In the genomic region with DNA sequence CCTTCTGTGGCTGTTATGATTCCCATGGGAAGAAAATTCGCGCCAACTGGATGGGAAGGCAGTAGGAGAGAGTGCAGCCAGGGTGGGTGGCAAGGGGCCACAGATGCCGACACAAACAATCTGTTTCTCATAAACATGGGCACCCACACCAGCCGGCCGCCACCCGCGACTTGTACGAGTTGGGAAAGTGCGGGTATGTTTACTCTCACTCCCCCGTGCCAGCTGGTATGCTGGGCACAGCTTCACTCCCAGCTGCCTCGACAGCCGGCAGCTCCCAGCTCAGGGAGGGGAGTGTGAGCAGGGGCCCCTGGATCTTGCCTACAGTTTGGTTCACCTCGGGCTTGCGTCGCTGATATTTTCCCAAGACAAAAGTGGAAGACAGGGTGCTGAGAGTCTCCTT, we compare ENCODE assay signal across 13 mouse cellular contexts. TPM values are rescaled to one million over a fixed set of nuclear protein-coding genes. Genes with fewer than 3 reads are reported as not detected.
DNase-seq lines count a peak whose midpoint lies in the region; TF ChIP-seq lines count a peak whose summit lies in the region.
"Had no signal": no experiment of that assay in that cellular context is flagged by ENCODE, and none has a peak within 500 bp of the region (broad histone marks: within the 10 kb centered on the region; RNA-seq: fewer than 3 reads in every experiment).

No protein-coding gene starts in this region.

- DNase-seq in cerebellum, postnatal 10 days = peak; percentile 76 to 84
- no peak for DNase-seq in cerebellum, adult 2 months
- DNase-seq in ovary, postnatal 36 days (ENCODE audit: low spot score) = peak; percentile 19
- DNase-seq in ovary, postnatal 10 days (ENCODE audit: low spot score) = no peak
- DNase-seq in left cerebral cortex, adult 9 months (ENCODE audit: low spot score in 2 of 2) = peak; percentile 52 to 91
- DNase-seq in urinary bladder, adult 2 months (ENCODE audit: low spot score) = no peak
- no peak for DNase-seq in limb, embryonic 10.5 days (ENCODE audit: low spot score)
- no peak for DNase-seq in urinary bladder, postnatal 10 days (ENCODE audit: low spot score)
- DNase-seq: B cell, adult 2 months; lung, embryonic 14.5 days; spleen, adult 18-20 months had no signal

- H3K4me3 ChIP-seq in cerebellum, adult 2 months (replicated peaks; ENCODE audit: insufficient read depth, low read depth, low read length) = no peak overlapping the region
- no peak overlapping the region for H3K4me3 ChIP-seq in limb, embryonic 10.5 days
- H3K4me3 ChIP-seq: embryonic facial prominence, embryonic 13.5 days; heart, embryonic 13.5 days had no signal

- no peaks in the 10 kb centered on the region for H3K9me3 ChIP-seq in limb, embryonic 10.5 days (replicated peaks)
- H3K9me3 ChIP-seq: embryonic facial prominence, embryonic 13.5 days; heart, embryonic 13.5 days had no signal

- peaks cover 8% of the 10 kb centered on the region for H3K4me1 ChIP-seq in cerebellum, adult 2 months (ENCODE audit: control insufficient read depth, insufficient read depth, low read length)
- H3K4me1 ChIP-seq in limb, embryonic 10.5 days = peaks cover 7% of the 10 kb centered on the region; the same call in 1 of the 2 replicates

- H3K27ac ChIP-seq in cerebellum, adult 2 months (ENCODE audit: insufficient read depth, low read length) = no peak overlapping the region
- H3K27ac ChIP-seq in limb, embryonic 10.5 days = no peak overlapping the region
- H3K27ac ChIP-seq: embryonic facial prominence, embryonic 13.5 days; heart, embryonic 13.5 days had no signal

- TF ChIP-seq CTCF in cerebellum, adult 2 months (IDR thresholded peaks at IDR 0.05; ENCODE audit: borderline replicate concordance, insufficient read depth, low read depth, low read length) = no peak

- no peaks in the 10 kb centered on the region for H3K36me3 ChIP-seq in limb, embryonic 10.5 days
- H3K36me3 ChIP-seq: embryonic facial prominence, embryonic 13.5 days; heart, embryonic 13.5 days had no signal

- no peaks in the 10 kb centered on the region for H3K27me3 ChIP-seq in cerebellum, adult 2 months (ENCODE audit: control insufficient read depth, insufficient read depth, low read length)
- H3K27me3 ChIP-seq in limb, embryonic 10.5 days (ENCODE audit: low read depth, poor library complexity, severe bottlenecking) = peaks cover 90% of the 10 kb centered on the region

- TF ChIP-seq POLR2A in cerebellum, adult 2 months (IDR thresholded peaks at IDR 0.05; ENCODE audit: borderline replicate concordance, insufficient read depth, low read length) = no peak

- WGBS in cerebellum, adult 2 months = 18% methylated on average over 15 of the region's 15 CpGs
- 77% methylated on average over 15 of the region's 15 CpGs for WGBS in limb, embryonic 10.5 days

RNA-seq across cellular contexts. Expression of a gene that starts 57.3 kb away (rescaled TPM):
- polyA plus RNA-seq in cerebellum, adult 2 months (2012; rRNA removed) = 130 and 148 TPM in 2 replicates
- 0.46 and 0.84 TPM in 2 replicates for polyA plus RNA-seq in urinary bladder, adult 2 months (2012; rRNA removed)
- 0.20 and 0.34 TPM in 2 replicates for polyA plus RNA-seq in limb, embryonic 10.5 days (2016; fragmentation: Nextera tagmentation; extraction: Ambion mirVana)
- polyA plus RNA-seq: lung, embryonic 14.5 days had no signal

Comparison
In these comparisons a context has a peak if more than half of its experiments do, and no peak if none do; other contexts are left out.
1. DNase-seq: peak in cerebellum, postnatal 10 days (2 of 2), ovary, postnatal 36 days (single experiment) and left cerebral cortex, adult 9 months (2 of 2); none in cerebellum, adult 2 months (0 of 2), ovary, postnatal 10 days (single experiment), urinary bladder, adult 2 months (single experiment), limb, embryonic 10.5 days (single experiment) and urinary bladder, postnatal 10 days (single experiment).
2. RNA of a gene that starts 57.3 kb away (polyA plus RNA-seq): 130 to 148 TPM in cerebellum, adult 2 months; 0.46 to 0.84 TPM in urinary bladder, adult 2 months and 0.20 to 0.34 TPM in limb, embryonic 10.5 days; every median in the first group is over 10 times any median in the second.